In the genomic region with DNA sequence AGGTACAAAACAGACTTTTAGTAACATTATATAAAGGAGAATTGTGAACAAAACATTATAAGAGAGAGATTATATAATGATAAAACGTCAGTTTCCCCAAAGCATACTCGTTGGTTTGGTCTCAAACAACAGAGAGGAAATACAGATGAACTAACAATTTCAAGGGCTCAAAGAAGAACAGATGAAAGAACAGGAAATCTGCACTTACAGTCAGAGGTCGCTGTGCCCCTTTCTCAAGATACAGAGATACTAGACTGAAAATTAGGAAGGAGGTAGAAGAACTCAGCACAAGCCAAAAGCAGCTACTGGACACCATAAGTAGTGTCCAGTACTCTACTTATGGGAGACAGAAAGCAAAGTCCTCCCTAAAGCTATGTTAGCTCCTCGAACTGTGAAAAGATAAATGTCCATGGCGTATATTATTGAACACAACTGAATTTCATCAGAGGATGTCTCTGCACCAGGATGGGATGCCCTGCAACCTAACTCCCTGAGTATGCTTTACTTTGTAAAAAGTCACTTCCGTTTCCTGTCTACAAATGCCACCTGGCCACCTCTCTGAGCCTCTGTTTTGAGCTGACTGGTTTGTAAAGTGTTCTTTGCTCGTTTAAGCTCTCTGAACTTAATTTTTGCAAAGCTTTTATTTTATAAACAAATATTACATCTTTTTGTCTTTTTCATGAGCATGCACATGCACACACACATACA, we compare ENCODE assay signal across 29 mouse cellular contexts. TPM values are rescaled to one million over a fixed set of nuclear protein-coding genes. Genes with fewer than 3 reads are reported as not detected.
DNase-seq lines count a peak whose midpoint lies in the region; ATAC-seq lines count a peak whose summit lies in the region.
"Had no signal": no experiment of that assay in that cellular context is flagged by ENCODE, and none has a peak within 500 bp of the region (broad histone marks: within the 10 kb centered on the region; RNA-seq: fewer than 3 reads in every experiment).

No protein-coding gene starts in this region.

- H3K9me3 ChIP-seq in intestine, embryonic 16.5 days (ENCODE audit: control insufficient read depth, low read length): no peaks in the 10 kb centered on the region
- H3K9me3 ChIP-seq: embryonic facial prominence, embryonic 12.5 days; heart, embryonic 13.5 days; hindbrain, embryonic 10.5 days; hindbrain, embryonic 15.5 days; intestine, embryonic 15.5 days; neural tube, embryonic 15.5 days; stomach, embryonic 15.5 days had no signal

- no peaks in the 10 kb centered on the region for H3K4me1 ChIP-seq in intestine, embryonic 16.5 days (ENCODE audit: control insufficient read depth, insufficient read depth, low read length)
- H3K4me1 ChIP-seq: heart, embryonic 13.5 days; hindbrain, embryonic 10.5 days; hindbrain, embryonic 15.5 days; intestine, embryonic 15.5 days; stomach, embryonic 15.5 days had no signal

- H3K4me2 ChIP-seq in intestine, embryonic 16.5 days (ENCODE audit: low read depth, low read length): no peak overlapping the region
- H3K4me2 ChIP-seq: embryonic facial prominence, embryonic 12.5 days; heart, embryonic 13.5 days; hindbrain, embryonic 15.5 days; intestine, embryonic 15.5 days; neural tube, embryonic 15.5 days; stomach, embryonic 15.5 days had no signal

- H3K27me3 ChIP-seq in intestine, embryonic 16.5 days (replicated peaks; ENCODE audit: control insufficient read depth, insufficient read depth, low read length): no peaks in the 10 kb centered on the region
- H3K27me3 ChIP-seq: embryonic facial prominence, embryonic 12.5 days; hindbrain, embryonic 15.5 days; intestine, embryonic 15.5 days; neural tube, embryonic 15.5 days; stomach, embryonic 15.5 days had no signal

- no peak overlapping the region for H3K4me3 ChIP-seq in intestine, embryonic 16.5 days (ENCODE audit: low read length)
- H3K4me3 ChIP-seq: embryonic facial prominence, embryonic 12.5 days; heart, embryonic 13.5 days; hindbrain, embryonic 10.5 days; hindbrain, embryonic 15.5 days; intestine, embryonic 15.5 days; neural tube, embryonic 15.5 days; stomach, embryonic 15.5 days had no signal

- H3K36me3 ChIP-seq in intestine, embryonic 16.5 days (ENCODE audit: control insufficient read depth, insufficient read depth, low read length): no peaks in the 10 kb centered on the region
- H3K36me3 ChIP-seq: embryonic facial prominence, embryonic 12.5 days; heart, embryonic 13.5 days; hindbrain, embryonic 10.5 days; hindbrain, embryonic 15.5 days; intestine, embryonic 15.5 days; neural tube, embryonic 15.5 days; stomach, embryonic 15.5 days had no signal

- H3K9ac ChIP-seq in intestine, embryonic 16.5 days (ENCODE audit: low read depth, low read length): no peak overlapping the region
- H3K9ac ChIP-seq: embryonic facial prominence, embryonic 12.5 days; heart, embryonic 13.5 days; hindbrain, embryonic 15.5 days; intestine, embryonic 15.5 days; liver, embryonic 14.5 days; neural tube, embryonic 15.5 days; stomach, embryonic 15.5 days had no signal

- DNase-seq in induced T-regulatory cell, adult 2 months (ENCODE audit: low read depth): peak; percentile 28
- DNase-seq in thymus, postnatal 10 days (ENCODE audit: low spot score in 2 of 2): peak; percentile 38 to 40
- no peak for DNase-seq in ovary, postnatal 10 days (ENCODE audit: low spot score)
- no peak for DNase-seq in B cell, adult 2 months
- DNase-seq: adrenal gland, adult 2 months; cerebellum, adult 9-10 months; embryo, embryonic 11 days; gastrocnemius, postnatal 25 days; heart, adult 18-20 months; heart, postnatal 10 days; kidney, adult 8-10 months; layer of hippocampus, adult 9-11 months; liver; lung, adult 2 months; lung, postnatal 14 days; midbrain, embryonic 14.5 days; right cerebral cortex, postnatal 25 days had no signal

- 76% methylated on average over 7 of the region's 7 CpGs for WGBS in intestine, embryonic 16.5 days

- H3K27ac ChIP-seq in intestine, embryonic 16.5 days (ENCODE audit: low read length): no peak overlapping the region
- H3K27ac ChIP-seq: embryonic facial prominence, embryonic 12.5 days; heart, embryonic 13.5 days; hindbrain, embryonic 10.5 days; hindbrain, embryonic 15.5 days; intestine, embryonic 15.5 days; kidney, postnatal 0 days; liver, embryonic 14.5 days; neural tube, embryonic 15.5 days; stomach, embryonic 15.5 days had no signal

- peak; percentile 82 for ATAC-seq in CD4-positive, CD25-positive, alpha-beta regulatory T cell, adult 4 months
- ATAC-seq in intestine, embryonic 16.5 days: no peak
- ATAC-seq: forebrain, embryonic 14.5 days; intestine, embryonic 15.5 days had no signal

RNA-seq across cellular contexts. Expression of a gene that starts 44.8 kb away (rescaled TPM):
- 10 to 100 TPM; 27.8 to 48.7 TPM for polyA plus RNA-seq in CD4-positive, CD25-positive, alpha-beta regulatory T cell, adult 4 months (2017; shearing (Covaris generic))
- polyA plus RNA-seq in intestine, embryonic 16.5 days (2015; fragmentation: Nextera tagmentation; extraction: Ambion mirVana): 3.3 and 4.1 TPM in 2 replicates

Comparison
In these comparisons a context has a peak if more than half of its experiments do, and no peak if none do; other contexts are left out.
1. DNase-seq: peak in induced T-regulatory cell, adult 2 months (single experiment) and thymus, postnatal 10 days (2 of 2); none in ovary, postnatal 10 days (single experiment) and B cell, adult 2 months (0 of 2).